Mouse (Mus musculus) CH12.LX (cell line): Measurements from ENCODE around the gene Nxn. TPM values are rescaled to one million over a fixed set of nuclear protein-coding genes. Genes with fewer than 3 reads are reported as not detected.

ENCODE experiments used
- DNase-seq: peaks from one replicate; pipeline ENCODE4 v3.0.0-alpha.2; 2013; ENCODE audit errors: extremely low read depth
- H3K27ac ChIP-seq: 2 replicates; pipeline ENCODE4 v1.5.1; 2012; ENCODE audit warnings: low read depth, mild to moderate bottlenecking, control low read depth, moderate library complexity; ENCODE audit not compliant: insufficient read depth
- H3K27me3 ChIP-seq: replicated peaks from 2 replicates; pipeline ENCODE3; 2012; ENCODE audit warnings: inconsistent platforms
- H3K36me3 ChIP-seq, 2 experiments: replicated peaks in 1 of 2; 2 replicates each; pipeline versions ENCODE3 to v1.6.1; 2012; ENCODE audit warnings: inconsistent platforms in 1 of 2, low read length in 1 of 2, mild to moderate bottlenecking in 1 of 2, mixed read lengths in 1 of 2, moderate library complexity in 1 of 2; ENCODE audit not compliant: control insufficient read depth in 1 of 2, insufficient read depth in 1 of 2
- H3K4me1 ChIP-seq, 2 experiments: 2 replicates each; pipeline ENCODE4 v1.6.1; 2012; ENCODE audit warnings: inconsistent platforms in 1 of 2, moderate library complexity in 1 of 2; ENCODE audit not compliant: insufficient read depth in 2 of 2, control insufficient read depth in 1 of 2
- H3K4me2 ChIP-seq: 2 replicates; pipeline ENCODE4 v1.6.1; 2012; ENCODE audit warnings: low read depth, mild to moderate bottlenecking, control low read depth; ENCODE audit not compliant: poor library complexity, insufficient read depth, severe bottlenecking
- H3K4me3 ChIP-seq, 3 experiments: fragments of 150-350 bp in 1 of 3; sonication (generic) in 1 of 3; replicated peaks in 1 of 3; 2 replicates each; pipeline versions ENCODE3 to v1.5.1; 2011 to 2012; ENCODE audit warnings: low read depth in 2 of 3, low read length in 2 of 3, mild to moderate bottlenecking in 2 of 3, moderate library complexity in 2 of 3, control low read depth in 1 of 3, improper control_type of control experiment in 1 of 3, inconsistent platforms in 1 of 3, mixed read lengths in 1 of 3; ENCODE audit not compliant: poor library complexity in 1 of 3
- H3K79me2 ChIP-seq: replicated peaks from 2 replicates; pipeline ENCODE4 v1.6.1; 2012; ENCODE audit warnings: mild to moderate bottlenecking, moderate library complexity; ENCODE audit not compliant: control insufficient read depth, poor library complexity, insufficient read depth, severe bottlenecking; ENCODE audit errors: extremely low read depth
- H3K9ac ChIP-seq: 2 replicates; pipeline ENCODE4 v1.6.1; 2012; ENCODE audit warnings: low read depth, mild to moderate bottlenecking, control low read depth, moderate library complexity; ENCODE audit not compliant: insufficient read depth
- H3K9me3 ChIP-seq: replicated peaks from 2 replicates; pipeline ENCODE3; 2012; ENCODE audit warnings: low read length, inconsistent platforms, mixed read lengths
- BHLHE40 ChIP-seq: IDR thresholded peaks from 2 replicates; pipeline ENCODE4 v1.6.1; 2011; ENCODE audit warnings: mild to moderate bottlenecking, low read depth, low read length, improper control_type of control experiment
- CHD1 ChIP-seq: IDR thresholded peaks from 2 replicates; pipeline ENCODE4 v1.6.1; 2012; ENCODE audit warnings: low read depth, low read length, improper control_type of control experiment, inconsistent platforms
- CTCF ChIP-seq, 2 experiments: IDR thresholded peaks in 1 of 2; conservative IDR thresholded peaks in 1 of 2; 2 replicates each; pipeline ENCODE4 v1.5.1; 2011 to 2012; ENCODE audit warnings: low read depth in 2 of 2, low read length in 2 of 2, improper control_type of control experiment in 1 of 2, inconsistent platforms in 1 of 2, mild to moderate bottlenecking in 1 of 2, moderate library complexity in 1 of 2
- ELF1 ChIP-seq: IDR thresholded peaks from 2 replicates; pipeline ENCODE4 v1.6.1; 2014; ENCODE audit warnings: low read depth, mild to moderate bottlenecking, inconsistent platforms, low read length, improper control_type of control experiment
- EP300 ChIP-seq: IDR thresholded peaks from 2 replicates; pipeline ENCODE4 v1.6.1; 2011; ENCODE audit warnings: low read length, improper control_type of control experiment
- ETS1 ChIP-seq: conservative IDR thresholded peaks from 2 replicates; pipeline ENCODE4 v1.6.1; 2012; ENCODE audit warnings: low read depth, mild to moderate bottlenecking, inconsistent platforms, low read length, improper control_type of control experiment, moderate library complexity
- GABPA ChIP-seq: IDR thresholded peaks from 2 replicates; pipeline ENCODE4 v1.6.1; 2012; ENCODE audit warnings: low read depth, low read length, improper control_type of control experiment, inconsistent platforms; ENCODE audit not compliant: insufficient replicate concordance
- IRF4 ChIP-seq: IDR thresholded peaks from 2 replicates; pipeline ENCODE4 v1.6.1; 2014; ENCODE audit warnings: low read depth, mild to moderate bottlenecking, inconsistent platforms, low read length, improper control_type of control experiment
- JUND ChIP-seq: conservative IDR thresholded peaks from 2 replicates; pipeline ENCODE4 v1.6.1; 2011; ENCODE audit warnings: low read depth, low read length, improper control_type of control experiment
- KAT2A ChIP-seq: IDR thresholded peaks from 2 replicates; pipeline ENCODE4 v1.6.1; 2012; ENCODE audit warnings: low read length, improper control_type of control experiment, inconsistent platforms; ENCODE audit not compliant: insufficient replicate concordance
- MAX ChIP-seq: IDR thresholded peaks from 2 replicates; pipeline ENCODE4 v1.6.1; 2011; ENCODE audit warnings: low read length, improper control_type of control experiment
- MAZ ChIP-seq: IDR thresholded peaks from 2 replicates; pipeline ENCODE4 v1.6.1; 2012; ENCODE audit warnings: low read depth, mild to moderate bottlenecking, inconsistent platforms, low read length, improper control_type of control experiment, moderate library complexity
- MEF2A ChIP-seq: IDR thresholded peaks from 2 replicates; pipeline ENCODE4 v1.6.1; 2014; ENCODE audit warnings: low read depth, mild to moderate bottlenecking, inconsistent platforms, low read length, improper control_type of control experiment, borderline replicate concordance
- NELFE ChIP-seq: IDR thresholded peaks from 2 replicates; pipeline ENCODE4 v1.6.1; 2011; ENCODE audit warnings: low read depth, low read length, improper control_type of control experiment
- NRF1 ChIP-seq: IDR thresholded peaks from 2 replicates; pipeline ENCODE4 v1.6.1; 2014; ENCODE audit warnings: low read depth, mild to moderate bottlenecking, inconsistent platforms, low read length, improper control_type of control experiment, moderate library complexity
- PAX5 ChIP-seq: IDR thresholded peaks from 2 replicates; pipeline ENCODE4 v1.6.1; 2012; ENCODE audit warnings: low read length, inconsistent platforms, mixed read lengths
- RCOR1 ChIP-seq: conservative IDR thresholded peaks from 2 replicates; pipeline ENCODE4 v1.6.1; 2012; ENCODE audit warnings: low read depth, mild to moderate bottlenecking, inconsistent platforms, low read length, improper control_type of control experiment
- SIN3A ChIP-seq: IDR thresholded peaks from 2 replicates; pipeline ENCODE4 v1.6.1; 2012; ENCODE audit warnings: low read length, improper control_type of control experiment, inconsistent platforms
- SMC3 ChIP-seq: IDR thresholded peaks from 2 replicates; pipeline ENCODE4 v1.6.1; 2011; ENCODE audit warnings: low read depth, low read length, improper control_type of control experiment
- TBP ChIP-seq: conservative IDR thresholded peaks from 2 replicates; pipeline ENCODE4 v1.6.1; 2011; ENCODE audit warnings: low read depth, low read length, improper control_type of control experiment
- UBTF ChIP-seq: IDR thresholded peaks from 2 replicates; pipeline ENCODE4 v1.6.1; 2012; ENCODE audit warnings: low read depth, mild to moderate bottlenecking, inconsistent platforms, low read length, improper control_type of control experiment, moderate library complexity
- USF2 ChIP-seq: conservative IDR thresholded peaks from 2 replicates; pipeline ENCODE4 v1.6.1; 2011; ENCODE audit warnings: low read depth, low read length, improper control_type of control experiment
- ZMIZ1 ChIP-seq: IDR thresholded peaks from 2 replicates; pipeline ENCODE4 v1.6.1; 2012; ENCODE audit warnings: low read depth, mild to moderate bottlenecking, inconsistent platforms, low read length, improper control_type of control experiment
- dilution Hi-C: fragments of 300-500 bp; cut with MboI; formaldehyde crosslinking; loops from 2 replicates; pipeline ENCODE4 v1.14.3; 2020; ENCODE audit warnings: low sequenced_read_pairs; ENCODE audit not compliant: extremely low pct_unique_long_range_greater_than_20kb, extremely low pct_ligation_motif_present
- in situ Hi-C: fragments of 300-500 bp; cut with MboI; formaldehyde crosslinking; loops from 3 replicates; pipeline ENCODE4 v1.14.3; 2019; ENCODE audit warnings: low sequenced_read_pairs, low pct_ligation_motif_present, low pct_unique_long_range_greater_than_20kb, mixed read lengths
- polyA plus RNA-seq: library from polyadenylated mRNA; unstranded; fragments of >175 nt; gene quantifications from 2 replicates; pipeline ENCODE4 v1.2.1, GENCODE M21; 2012; ENCODE audit warnings: low read depth; ENCODE audit not compliant: insufficient read length
- total RNA-seq, 2 experiments: library from RNA; depleted of rRNA; stranded (reverse); fragments of 300-350 nt in 1 of 2; fragments of >200 nt in 1 of 2; gene quantifications; 2 replicates each; pipeline ENCODE4 v1.2.3; 2012 to 2014

The Nxn gene
- total and polyA plus RNA-seq, 3 experiments = 15.3 to 24.8 (median 19.2) TPM

GRCm38 (mm10) chr11:76303368-76303767, 95.6 kb downstream of the Nxn start:
- Histone ChIP-seq H3K9ac (no peak overlapping the region), H3K9me3 (no peaks in the 10 kb centered on the region), H3K27ac (no peak overlapping the region), H3K4me2 (no peak overlapping the region), H3K4me3 (no peak overlapping the region), H3K79me2 (no peaks in the 10 kb centered on the region), H3K27me3 (no peaks in the 10 kb centered on the region), H3K4me1 (peaks cover 2 to 21% of the 10 kb centered on the region in 2 experiments; a peak in 2 of 4 replicates), H3K36me3 (no peaks in the 10 kb centered on the region)
- no peak for DNase-seq
- no peak for TF ChIP-seq TBP
- TF ChIP-seq JUND = no peak
- no peak for TF ChIP-seq EP300
- no peak for TF ChIP-seq CHD1
- TF ChIP-seq SIN3A = no peak
- TF ChIP-seq SMC3 = no peak
- no peak for TF ChIP-seq KAT2A
- TF ChIP-seq NELFE = no peak
- no peak for TF ChIP-seq MEF2A
- no peak for TF ChIP-seq PAX5
- TF ChIP-seq MAX = no peak
- no peak for TF ChIP-seq CTCF (conservative IDR thresholded peaks at IDR 0.05 in 1 of 2, IDR thresholded peaks at IDR 0.05 in 1 of 2; ENCODE audit: low read depth in 2 of 2, low read length in 2 of 2)
- TF ChIP-seq USF2 = no peak
- no peak for TF ChIP-seq RCOR1
- no peak for TF ChIP-seq ELF1
- TF ChIP-seq NRF1 = no peak
- no peak for TF ChIP-seq UBTF
- TF ChIP-seq GABPA = no peak
- in situ Hi-C loops (loop anchor here (5.0 kb wide), 1 partner anchor 44 kb away; no protein-coding TSS in a partner anchor), dilution Hi-C loops (no loop called here)

- TF ChIP-seq MAZ (no peak), BHLHE40 (no peak), MEF2A (no peak), JUND (no peak), EP300 (no peak), ZMIZ1 (no peak), CHD1 (no peak), IRF4 (no peak), ETS1 (no peak)
- H3K4me3 ChIP-seq = no peak overlapping the region
- H3K4me1 ChIP-seq = peaks cover 3 to 6% of the 10 kb centered on the region in 2 experiments; a peak in 2 of 4 replicates
- no peaks in the 10 kb centered on the region for H3K9me3 ChIP-seq
- no peaks in the 10 kb centered on the region for H3K36me3 ChIP-seq
- H3K4me2 ChIP-seq = no peak overlapping the region
- no peaks in the 10 kb centered on the region for H3K27me3 ChIP-seq
- no peak overlapping the region for H3K9ac ChIP-seq
- in situ Hi-C loops (loop anchor here (5.0 kb wide), 1 partner anchor 46 kb away; no protein-coding TSS in a partner anchor), dilution Hi-C loops (no loop called here)
- DNase-seq = no peak
- H3K79me2 ChIP-seq = no peaks in the 10 kb centered on the region
- no peak overlapping the region for H3K27ac ChIP-seq
These were observed 98.1 kb downstream of the Nxn start for GRCm38 (mm10) chr11:76300862-76301261.
